Mouse (Mus musculus) hematopoietic stem cell, adult 5-6 weeks (primary cell): Measurements from ENCODE around the gene Gm9758. TPM values are rescaled to one million over a fixed set of nuclear protein-coding genes. Genes with fewer than 3 reads are reported as not detected.
"Not testable (repeated sequence)": the region's sequence is repeated elsewhere in the genome, so short reads cannot be mapped to it uniquely, and the experiment has no call there.

ENCODE experiments used
- ATAC-seq, 2 experiments: fragments of 125-278 bp in 1 of 2; replicated peaks in 1 of 2; 2 replicates each; pipeline ENCODE4 v1.8.0; 2016 to 2017; ENCODE audit warnings: inconsistent platforms in 2 of 2, mild to moderate bottlenecking in 2 of 2, moderate number of reproducible peaks in 2 of 2, low read depth in 1 of 2, moderate TSS enrichment in 1 of 2; ENCODE audit not compliant: low FRiP score in 2 of 2, poor library complexity in 2 of 2, severe bottlenecking in 2 of 2, insufficient read depth in 1 of 2, low TSS enrichment in 1 of 2
- total RNA-seq: library from RNA; stranded (forward); fragments of 172-1452, 232-1000 nt; gene quantifications from 2 replicates; pipeline ENCODE4 v1.2.3, GENCODE M21; 2017

Gene Gm9758
- not detected in 2 replicates for total RNA-seq

GRCm38 (mm10) chr5:14914799-14915198, at the start of gene Gm9758:
Gene Gm9758 (minus strand): TSS chr5:14914899.
- not testable (repeated sequence) for ATAC-seq

- not testable (repeated sequence) for ATAC-seq
These were observed 49.1 kb upstream of the Gm9758 start for GRCm38 (mm10) chr5:14963821-14964220.

- ATAC-seq, result not testable (repeated sequence)
These were observed 46.8 kb upstream of the Gm9758 start for GRCm38 (mm10) chr5:14961502-14961901.

GRCm38 (mm10) chr5:14955928-14956706, 41.4 kb upstream of the Gm9758 start:
- not testable (repeated sequence) for ATAC-seq

- ATAC-seq, result not testable (repeated sequence)
These were observed 38.9 kb upstream of the Gm9758 start for GRCm38 (mm10) chr5:14953587-14953986.

- not testable (repeated sequence) for ATAC-seq
These were observed 38.0 kb upstream of the Gm9758 start for GRCm38 (mm10) chr5:14952749-14953148.

GRCm38 (mm10) chr5:14951822-14952221, 37.1 kb upstream of the Gm9758 start:
- ATAC-seq, result not testable (repeated sequence)

GRCm38 (mm10) chr5:14947482-14948198, 32.9 kb upstream of the Gm9758 start:
- not testable (repeated sequence) for ATAC-seq

GRCm38 (mm10) chr5:14945524-14945923, 30.8 kb upstream of the Gm9758 start:
- not testable (repeated sequence) for ATAC-seq

- not testable (repeated sequence) for ATAC-seq
These were observed 26.3 kb upstream of the Gm9758 start for GRCm38 (mm10) chr5:14941043-14941442.

- ATAC-seq, result not testable (repeated sequence)
These were observed 23.6 kb upstream of the Gm9758 start, which contains the start of gene Speer4e for GRCm38 (mm10) chr5:14938329-14938728. Gene Speer4e (minus strand): TSS chr5:14938429.

GRCm38 (mm10) chr5:14933721-14934120, 19.0 kb upstream of the Gm9758 start:
- ATAC-seq, result not testable (repeated sequence)

- not testable (repeated sequence) for ATAC-seq
These were observed 12.3 kb upstream of the Gm9758 start for GRCm38 (mm10) chr5:14927047-14927446.

GRCm38 (mm10) chr5:14914361-14914760, 338 bp downstream of the Gm9758 start:
- ATAC-seq, result not testable (repeated sequence)

- not testable (repeated sequence) for ATAC-seq
These were observed 11.2 kb downstream of the Gm9758 start for GRCm38 (mm10) chr5:14903539-14903938.

- ATAC-seq, result no peak
These were observed 22.5 kb downstream of the Gm9758 start for GRCm38 (mm10) chr5:14892242-14892641.

- not testable (repeated sequence) for ATAC-seq
These were observed 29.4 kb downstream of the Gm9758 start for GRCm38 (mm10) chr5:14885291-14885690.
